Mouse (Mus musculus) heart, postnatal 0 days (tissue): ENCODE data around the gene Syt6.

Experiments
- CTCF ChIP-seq: IDR thresholded peaks from 2 replicates; pipeline ENCODE4 v1.5.1; 2016; ENCODE audit warnings: antibody characterized with exemption, control low read depth, low read depth
- EP300 ChIP-seq: IDR thresholded peaks from 2 replicates; pipeline ENCODE4 v1.6.1; 2016; ENCODE audit warnings: antibody characterized with exemption, low read depth

GRCm38 (mm10) chr3:103573106-103573790, 1.8 kb upstream of the Syt6 start:
- TF ChIP-seq CTCF = no peak
- no peak for TF ChIP-seq EP300
